Mouse (Mus musculus) CD4-positive naive resting alpha-beta T cell, adult 57 days (primary cell): ENCODE data around the gene Tmem234. TPM values are rescaled to one million over a fixed set of nuclear protein-coding genes. Genes with fewer than 3 reads are reported as not detected.

ENCODE experiments used
- total RNA-seq: library from RNA; stranded (reverse); gene quantifications from one replicate; pipeline ENCODE4 v1.2.4, GENCODE M21; 2023

Gene Tmem234
- 133 TPM for total RNA-seq

GRCm38 (mm10) chr4:129600233-129601158 is at the start of gene Tmem234, which contains the start of gene Eif3i:
Gene Tmem234, plus strand, starts transcription at chr4:129600668.
Gene Eif3i, minus strand, starts transcription at chr4:129600648.

DNA sequence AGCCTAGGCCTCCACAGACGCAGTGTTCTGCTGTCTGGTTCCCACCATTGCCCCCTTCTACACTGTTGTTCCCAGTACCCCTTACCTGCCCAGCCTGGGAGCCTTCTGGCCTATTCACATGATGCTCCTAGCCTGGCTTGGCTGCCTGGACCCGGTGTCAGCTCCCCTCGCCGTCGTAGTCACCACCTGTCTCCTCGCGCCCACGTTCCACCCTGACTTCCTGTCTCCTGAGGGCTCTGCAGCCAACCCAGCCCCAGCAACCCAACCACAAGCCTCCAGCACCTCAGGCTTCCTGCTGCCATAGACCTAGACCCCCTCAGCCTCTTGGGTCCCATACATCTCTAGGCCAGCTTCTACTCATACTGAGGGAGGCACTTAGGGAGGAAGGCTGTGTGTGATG is 27.0 kb upstream of the Tmem234 start, which contains the start of gene Lck:
Gene Lck (minus strand): TSS at position 212 of the 400 bp plus-strand sequence.

DNA sequence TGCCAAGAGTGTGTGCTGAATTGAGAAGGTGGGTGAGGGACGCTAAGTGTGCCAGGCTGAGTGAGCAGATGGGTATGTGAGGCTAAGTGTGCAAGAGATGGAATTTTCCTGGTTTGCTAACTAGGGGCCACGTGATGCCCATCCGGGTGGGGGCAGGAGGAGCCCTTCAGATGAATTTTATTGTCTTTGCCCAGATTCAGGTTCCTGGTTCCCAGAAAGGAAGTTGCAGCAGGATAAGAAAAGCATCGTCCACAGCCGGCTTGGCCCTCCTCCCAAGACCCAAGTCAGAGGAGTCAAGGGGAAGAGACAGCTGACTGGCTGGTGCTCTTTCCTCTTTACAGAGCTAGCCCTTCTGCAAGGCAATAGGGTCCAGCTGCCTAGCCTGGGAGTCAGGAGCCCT is 22.0 kb upstream of the Tmem234 start, which contains the start of gene Fam167b:
Gene Fam167b (minus strand): TSS at position 84 of the 400 bp plus-strand sequence.

DNA sequence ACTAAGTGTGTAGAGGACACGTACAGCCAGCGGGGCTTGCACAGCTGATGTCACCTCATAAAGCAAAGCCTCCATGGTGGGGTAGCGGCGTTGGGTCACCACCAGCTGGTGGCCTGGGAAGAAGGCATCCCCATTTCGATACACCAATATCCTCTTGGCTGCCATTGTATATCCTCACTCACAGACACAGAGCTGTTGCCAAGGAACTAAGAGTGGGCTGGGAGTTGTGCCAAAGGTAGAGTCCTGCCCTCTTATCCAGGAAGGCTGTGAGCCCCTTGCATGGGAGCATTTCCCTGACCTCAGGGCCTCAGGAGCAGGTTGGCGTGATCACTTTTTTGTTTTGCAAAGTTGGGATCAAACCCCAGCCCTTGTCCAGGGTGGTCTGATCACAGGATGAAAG is 13.6 kb downstream of the Tmem234 start, which contains the start of gene Dcdc2b:
Gene Dcdc2b (minus strand): TSS at position 165 of the 400 bp plus-strand sequence.

GRCm38 (mm10) chr4:129618786-129619691 is 18.6 kb downstream of the Tmem234 start, which contains the start of gene Iqcc:
Gene Iqcc, minus strand, starts transcription at chr4:129619099.

GRCm38 (mm10) chr4:129623681-129624091 is 23.2 kb downstream of the Tmem234 start, which contains the start of gene Ccdc28b:
Gene Ccdc28b, minus strand, starts transcription at chr4:129623947.

GRCm38 (mm10) chr4:129640638-129641467 is 40.4 kb downstream of the Tmem234 start, which contains the start of gene Txlna:
Gene Txlna, minus strand, starts transcription at chr4:129641065.

GRCm38 (mm10) chr4:129672083-129672877 is 71.8 kb downstream of the Tmem234 start, which contains the start of gene Kpna6:
Gene Kpna6, minus strand, starts transcription at chr4:129672767.

Other genes with a start within 250 kb of the Tmem234 start
- 2.8 TPM for gene Zbtb8a, start 222.6 kb upstream of the Tmem234 start, total RNA-seq
- gene Zbtb8b, start 159.8 kb upstream of the Tmem234 start, total RNA-seq, result not detected
- gene Bsdc1, start 139.1 kb upstream of the Tmem234 start, total RNA-seq, result 140 TPM
- gene Tssk3, start 109.6 kb upstream of the Tmem234 start, total RNA-seq, result not detected
- gene Fam229a, start 109.5 kb upstream of the Tmem234 start, total RNA-seq, result 1.9 TPM
- 17.4 TPM for gene Marcksl1, start 87.1 kb upstream of the Tmem234 start, total RNA-seq
- 122 TPM for gene Hdac1, start 58.0 kb upstream of the Tmem234 start, total RNA-seq
- gene Lck, start 27.0 kb upstream of the Tmem234 start, total RNA-seq, result 793 TPM
- not detected for gene Fam167b, start 22.1 kb upstream of the Tmem234 start, total RNA-seq
- gene Eif3i, start within 50 bp of the Tmem234 start, total RNA-seq, result 175 TPM
- 4.4 TPM for gene Dcdc2b, start 13.6 kb downstream of the Tmem234 start, total RNA-seq
- gene Iqcc, start 18.4 kb downstream of the Tmem234 start, total RNA-seq, result 22.7 TPM
- gene Ccdc28b, start 23.3 kb downstream of the Tmem234 start, total RNA-seq, result 8.2 TPM
- gene Txlna, start 40.4 kb downstream of the Tmem234 start, total RNA-seq, result 55.2 TPM
- gene Kpna6, start 72.1 kb downstream of the Tmem234 start, total RNA-seq, result 31.3 TPM
- 13.5 TPM for gene Tmem39b, start 96.2 kb downstream of the Tmem234 start, total RNA-seq
- gene Khdrbs1, start 141.6 kb downstream of the Tmem234 start, total RNA-seq, result 132 TPM
- 328 TPM for gene Ptp4a2, start 210.6 kb downstream of the Tmem234 start, total RNA-seq